Comparison of ENCODE assay signal across 22 mouse cellular contexts in the genomic region with DNA sequence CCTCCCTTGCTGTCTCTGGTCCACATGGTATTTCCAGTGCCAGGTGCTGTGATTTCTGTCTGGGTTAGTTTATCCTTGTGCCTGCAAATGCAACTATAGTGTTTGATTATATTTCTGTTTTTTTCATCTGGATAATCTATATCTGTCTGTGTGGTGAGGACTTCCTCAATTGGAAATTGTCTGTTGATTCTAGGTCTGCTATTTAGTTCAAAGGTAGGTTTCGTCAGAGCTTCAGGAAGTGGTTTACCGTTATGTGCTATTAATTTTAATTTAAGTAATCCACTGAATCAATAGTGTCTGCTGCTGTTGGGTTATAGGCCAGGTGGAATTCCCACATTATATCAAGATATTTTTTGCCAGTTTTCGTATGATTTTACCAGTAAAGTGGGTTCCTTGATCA.
"Had no signal": no experiment of that assay in that cellular context is flagged by ENCODE, and none has a peak within 500 bp of the region (broad histone marks: within the 10 kb centered on the region; RNA-seq: fewer than 3 reads in every experiment).

No protein-coding gene starts in this region.

- DNase-seq: cerebellum, adult 2 months; cerebellum, adult 8-10 months; cerebellum, adult 9-10 months; cerebellum, adult 9-11 months; cerebellum, postnatal 10 days; cerebellum, postnatal 14 days; cerebellum, postnatal 25 days; cerebellum, postnatal 36 days; embryo, embryonic 11 days; forebrain, postnatal 0 days; gastrocnemius, adult 2 months; gastrocnemius, postnatal 10 days; gastrocnemius, postnatal 14 days; gastrocnemius, postnatal 25 days; gastrocnemius, postnatal 36 days; heart, adult 11 months; heart, adult 18-20 months; heart, adult 2 months had no signal

- ATAC-seq: forebrain, embryonic 13.5 days; forebrain, embryonic 14.5 days; forebrain, embryonic 15.5 days; forebrain, embryonic 16.5 days; forebrain, postnatal 0 days had no signal
